12 mouse cellular contexts compared by ENCODE assay signal in the genomic region with DNA sequence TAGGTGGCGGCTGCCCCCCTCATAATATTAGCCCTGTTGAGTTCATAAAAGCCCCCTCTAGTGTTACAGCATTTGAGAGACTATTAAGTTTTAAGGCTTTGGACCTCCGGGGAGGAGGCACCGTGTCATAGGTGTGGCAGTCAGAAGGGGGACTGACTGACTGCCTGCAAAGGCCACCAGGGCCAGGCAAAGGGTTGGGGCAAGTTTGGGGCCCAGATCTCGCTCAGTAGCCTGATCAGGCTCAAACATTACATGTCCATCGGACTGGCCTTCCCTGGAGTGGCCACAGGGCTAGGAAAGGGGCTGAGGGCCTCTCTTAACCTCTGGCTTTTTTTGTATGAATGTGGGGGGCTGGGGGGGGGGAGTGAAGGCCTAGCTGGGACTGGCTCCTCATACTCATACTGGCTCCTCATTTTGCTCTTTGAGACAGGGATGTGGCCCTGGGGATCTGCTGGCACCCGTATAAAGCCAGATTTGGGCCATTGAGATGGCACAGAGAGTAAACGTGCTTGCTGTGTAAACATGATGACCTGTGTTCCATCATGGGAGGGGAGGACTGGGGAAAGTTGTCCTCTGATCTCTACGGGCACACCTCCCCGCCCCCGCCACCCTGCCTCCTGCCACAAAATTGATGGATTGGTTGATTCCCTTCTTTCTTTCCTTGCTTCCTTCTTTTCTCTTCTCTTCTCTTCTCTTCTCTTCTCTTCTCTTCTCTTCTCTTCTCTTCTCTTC. TPM values are rescaled to one million over a fixed set of nuclear protein-coding genes. Genes with fewer than 3 reads are reported as not detected.
DNase-seq lines count a peak whose midpoint lies in the region; ATAC-seq and TF ChIP-seq lines count a peak whose summit lies in the region.
"Had no signal": no experiment of that assay in that cellular context is flagged by ENCODE, and none has a peak within 500 bp of the region (broad histone marks: within the 10 kb centered on the region; RNA-seq: fewer than 3 reads in every experiment).

No protein-coding gene starts in this region.

- TF ChIP-seq CTCF in E14TG2a.4 (conservative IDR thresholded peaks at IDR 0.05; ENCODE audit: low read length) = no peak

- H3K36me3 ChIP-seq in heart, embryonic 13.5 days = no peaks in the 10 kb centered on the region
- H3K36me3 ChIP-seq in E14TG2a.4 (ENCODE audit: insufficient read depth, low read length) = no peaks in the 10 kb centered on the region
- no peaks in the 10 kb centered on the region for H3K36me3 ChIP-seq in forebrain, embryonic 15.5 days
- H3K36me3 ChIP-seq in limb, embryonic 15.5 days = no peaks in the 10 kb centered on the region

- H3K4me3 ChIP-seq in heart, embryonic 13.5 days = no peak overlapping the region
- H3K4me3 ChIP-seq in E14TG2a.4 (replicated peaks; ENCODE audit: low read length) = peak overlapping the region; percentile 55
- no peak overlapping the region for H3K4me3 ChIP-seq in forebrain, embryonic 15.5 days
- no peak overlapping the region for H3K4me3 ChIP-seq in limb, embryonic 15.5 days
- H3K4me3 ChIP-seq: megakaryocyte, embryonic 14.5 days had no signal

- 58% methylated on average over 10 of the region's 10 CpGs for WGBS in heart, embryonic 13.5 days
- WGBS in forebrain, embryonic 15.5 days = 42% methylated on average over 10 of the region's 10 CpGs
- 45% methylated on average over 10 of the region's 10 CpGs for WGBS in limb, embryonic 15.5 days

- H3K27ac ChIP-seq in heart, embryonic 13.5 days (replicated peaks) = no peak overlapping the region
- peak overlapping the region; percentile 68 for H3K27ac ChIP-seq in forebrain, embryonic 15.5 days (replicated peaks)
- H3K27ac ChIP-seq in limb, embryonic 15.5 days = peak overlapping the region; percentile 87

- no peak for DNase-seq in heart, postnatal 14 days
- DNase-seq in urinary bladder, adult 2 months (ENCODE audit: low spot score) = no peak
- DNase-seq in adrenal gland, adult 18-20 months (ENCODE audit: low spot score in 2 of 2) = no peak
- DNase-seq in layer of hippocampus, adult 18-20 months (ENCODE audit: low spot score in 2 of 2) = no peak
- DNase-seq: heart, postnatal 36 days had no signal

- ATAC-seq in heart, embryonic 13.5 days (ENCODE audit: extremely low read depth, insufficient number of reproducible peaks, low FRiP score, low TSS enrichment) = no peak
- no peak for ATAC-seq in forebrain, embryonic 15.5 days (replicated peaks)
- no peak for ATAC-seq in limb, embryonic 15.5 days (ENCODE audit: insufficient number of reproducible peaks, low FRiP score, low TSS enrichment, low read depth)

- intact Hi-C loops in heart, postnatal 14 days (cut with DNase I) = no loop called here

- 0 out of 2 replicates have a peak overlapping the region, but pooled peaks have one; percentile 11 for H3K9ac ChIP-seq in heart, embryonic 13.5 days
- H3K9ac ChIP-seq in forebrain, embryonic 15.5 days (replicated peaks) = no peak overlapping the region
- no peak overlapping the region for H3K9ac ChIP-seq in limb, embryonic 15.5 days

- no peaks in the 10 kb centered on the region for H3K9me3 ChIP-seq in heart, embryonic 13.5 days
- H3K9me3 ChIP-seq in E14TG2a.4 (ENCODE audit: low read length) = no peaks in the 10 kb centered on the region
- no peaks in the 10 kb centered on the region for H3K9me3 ChIP-seq in forebrain, embryonic 15.5 days
- no peaks in the 10 kb centered on the region for H3K9me3 ChIP-seq in limb, embryonic 15.5 days
- H3K9me3 ChIP-seq: megakaryocyte, embryonic 14.5 days had no signal

- H3K4me2 ChIP-seq in heart, embryonic 13.5 days = no peak overlapping the region
- H3K4me2 ChIP-seq in forebrain, embryonic 15.5 days (replicated peaks) = no peak overlapping the region
- H3K4me2 ChIP-seq in limb, embryonic 15.5 days = no peak overlapping the region

- H3K4me1 ChIP-seq in heart, embryonic 13.5 days = peaks cover 26% of the 10 kb centered on the region
- H3K4me1 ChIP-seq in E14TG2a.4 (replicated peaks; ENCODE audit: low read depth, low read length) = peaks cover 38% of the 10 kb centered on the region
- peaks cover 12% of the 10 kb centered on the region for H3K4me1 ChIP-seq in forebrain, embryonic 15.5 days
- H3K4me1 ChIP-seq in limb, embryonic 15.5 days = peaks cover 25% of the 10 kb centered on the region
- H3K4me1 ChIP-seq: megakaryocyte, embryonic 14.5 days had no signal

- H3K27me3 ChIP-seq in heart, embryonic 13.5 days (replicated peaks) = no peaks in the 10 kb centered on the region
- peaks cover 5% of the 10 kb centered on the region for H3K27me3 ChIP-seq in E14TG2a.4 (ENCODE audit: insufficient read depth, low read length)
- no peaks in the 10 kb centered on the region for H3K27me3 ChIP-seq in forebrain, embryonic 15.5 days
- no peaks in the 10 kb centered on the region for H3K27me3 ChIP-seq in limb, embryonic 15.5 days

RNA-seq across cellular contexts. Expression of a gene that starts 47.5 kb away (rescaled TPM):
- polyA plus RNA-seq in heart, embryonic 13.5 days (2015; fragmentation: Nextera tagmentation; extraction: Ambion mirVana) = not detected in 2 replicates
- not detected for total RNA-seq in heart, postnatal 14 days (2021)
- not detected in 2 replicates for polyA plus RNA-seq in forebrain, embryonic 15.5 days (2015; fragmentation: Nextera tagmentation; extraction: Ambion mirVana)
- not detected in 2 replicates for polyA plus RNA-seq in limb, embryonic 15.5 days (2015; fragmentation: Nextera tagmentation; extraction: Ambion mirVana)
- not detected in 2 replicates for polyA plus RNA-seq in urinary bladder, adult 2 months (2012; rRNA removed)
- not detected for total RNA-seq in adrenal gland, adult 18-20 months (2021)
- total RNA-seq in layer of hippocampus, adult 18-20 months (2021) = not detected
- total RNA-seq: gastrocnemius, adult 18-20 months; heart, postnatal 36 days had no signal
- polyA plus RNA-seq: brain, embryonic 14.5 days had no signal
